ENCODE assay signal across 8 mouse cellular contexts in genomic region chr6:42349006-42349425, GRCm38 (mm10). TPM values are rescaled to one million over a fixed set of nuclear protein-coding genes. Genes with fewer than 3 reads are reported as not detected.
DNase-seq lines count a peak whose midpoint lies in the region; ATAC-seq lines count a peak whose summit lies in the region.

No protein-coding gene starts in this region.

- peak overlapping the region; percentile 86 for H3K4me2 ChIP-seq in hindbrain, embryonic 11.5 days (replicated peaks; ENCODE audit: low read depth, low read length)

- peak; percentile 74 for DNase-seq in R1 (ENCODE audit: low read depth, low spot score)
- DNase-seq in cerebellum, adult 8-10 months, result peak; percentile 79
- DNase-seq in hindbrain, embryonic 11.5 days (ENCODE audit: low spot score), result peak; percentile 78
- DNase-seq in layer of hippocampus, postnatal 36 days, result peak; percentile 61 to 63
- peak; percentile 83 for DNase-seq in lung, postnatal 14 days
- peak; percentile 64 for DNase-seq in right cerebral cortex, postnatal 14 days
- peak; percentile 76 to 80 for DNase-seq in urinary bladder, postnatal 36 days (ENCODE audit: low spot score in 2 of 2)

- 1% methylated on average over 11 of the region's 11 CpGs for WGBS in hindbrain, embryonic 11.5 days

- H3K9ac ChIP-seq in hindbrain, embryonic 11.5 days (ENCODE audit: low read depth, low read length), result peak overlapping the region; percentile 88; the same call in 1 of the 2 replicates

- H3K27me3 ChIP-seq in hindbrain, embryonic 11.5 days (ENCODE audit: control insufficient read depth, insufficient read depth, low read length), result no peaks in the 10 kb centered on the region

- 0 out of 2 replicates have a peak, but pooled peaks cover 2% of the 10 kb centered on the region for H3K36me3 ChIP-seq in hindbrain, embryonic 11.5 days (ENCODE audit: control insufficient read depth, insufficient read depth, low read length)

- no peaks in the 10 kb centered on the region for H3K9me3 ChIP-seq in hindbrain, embryonic 11.5 days (ENCODE audit: control insufficient read depth, low read length)

- peak overlapping the region; percentile 93 for H3K27ac ChIP-seq in hindbrain, embryonic 11.5 days (ENCODE audit: low read depth, low read length)

- peaks cover 2% of the 10 kb centered on the region for H3K4me1 ChIP-seq in hindbrain, embryonic 11.5 days (replicated peaks; ENCODE audit: control insufficient read depth, insufficient read depth, low read length)

- peak overlapping the region; percentile 86 for H3K4me3 ChIP-seq in hindbrain, embryonic 11.5 days (ENCODE audit: low read depth, low read length)

- peak; percentile 63 for ATAC-seq in frontal cortex, adult (ENCODE audit: low TSS enrichment)
- ATAC-seq in hindbrain, embryonic 11.5 days (ENCODE audit: low FRiP score), result peak; percentile 59

RNA-seq across cellular contexts. Expression of gene Zyx, which starts 0.4 kb away (rescaled TPM):
- polyA plus RNA-seq in hindbrain, embryonic 11.5 days (2014; fragmentation: Nextera tagmentation; extraction: Ambion mirVana), result 57.5 and 60.1 TPM in 2 replicates
- total RNA-seq in layer of hippocampus, postnatal 36 days (2021), result 10 to 100 TPM; 42.8 to 45.0 TPM

RNA-seq across cellular contexts. Expression of gene Epha1, which starts 24.1 kb away (rescaled TPM):
- 0.43 and 1.3 TPM in 2 replicates for polyA plus RNA-seq in hindbrain, embryonic 11.5 days (2014; fragmentation: Nextera tagmentation; extraction: Ambion mirVana)
- total RNA-seq in layer of hippocampus, postnatal 36 days (2021), result under 1 TPM in 1 of 2 experiments, not detected in 1; 0.15 TPM

RNA-seq across cellular contexts. Expression of gene Fam131b, which starts 24.6 kb away (rescaled TPM):
- 2.6 and 3.1 TPM in 2 replicates for polyA plus RNA-seq in hindbrain, embryonic 11.5 days (2014; fragmentation: Nextera tagmentation; extraction: Ambion mirVana)
- 10 to 100 TPM; 76.2 to 77.0 TPM for total RNA-seq in layer of hippocampus, postnatal 36 days (2021)

RNA-seq across cellular contexts. Expression of gene Tas2r143, which starts 51.0 kb away (rescaled TPM):
- not detected in 2 replicates for polyA plus RNA-seq in hindbrain, embryonic 11.5 days (2014; fragmentation: Nextera tagmentation; extraction: Ambion mirVana)
- under 1 TPM in 1 of 2 experiments, not detected in 1; 0.40 TPM for total RNA-seq in layer of hippocampus, postnatal 36 days (2021)

RNA-seq across cellular contexts. Expression of gene Tas2r135, which starts 56.2 kb away (rescaled TPM):
- polyA plus RNA-seq in hindbrain, embryonic 11.5 days (2014; fragmentation: Nextera tagmentation; extraction: Ambion mirVana), result 0.15 TPM in 1 of 2 replicates, not detected in the other
- total RNA-seq in layer of hippocampus, postnatal 36 days (2021), result not detected

Comparison
In these comparisons a context has a peak if more than half of its experiments do, and no peak if none do; other contexts are left out.
1. Peak in every context shown above with its lines: DNase-seq, ATAC-seq, H3K4me3 ChIP-seq and H3K27ac ChIP-seq.